Mouse (Mus musculus) midbrain, embryonic 16.5 days (tissue): Measurements from ENCODE around the gene Ggt6. TPM values are rescaled to one million over a fixed set of nuclear protein-coding genes. Genes with fewer than 3 reads are reported as not detected.

Source experiments
- ATAC-seq: fragments of 200-750 bp; cut with Nextera tagmentation; 2 replicates; pipeline ENCODE4 v1.8.0; 2017; ENCODE audit warnings: moderate TSS enrichment
- H3K27ac ChIP-seq: fragments of 300-500 bp; sonication (generic); 2 replicates; pipeline ENCODE4 v1.5.1; 2014; ENCODE audit warnings: mild to moderate bottlenecking, low read length, mixed read lengths
- H3K27me3 ChIP-seq: fragments of 300-500 bp; sonication (generic); 2 replicates; pipeline ENCODE4 v1.6.1; 2014; ENCODE audit warnings: low read depth, low read length, mixed read lengths; ENCODE audit not compliant: control insufficient read depth, insufficient read depth
- H3K36me3 ChIP-seq: fragments of 300-500 bp; sonication (generic); 2 replicates; pipeline ENCODE4 v1.6.1; 2014; ENCODE audit warnings: mild to moderate bottlenecking, low read length, moderate library complexity, mixed read lengths; ENCODE audit not compliant: control insufficient read depth, insufficient read depth
- H3K4me1 ChIP-seq: fragments of 300-500 bp; sonication (generic); 2 replicates; pipeline ENCODE4 v1.6.1; 2014; ENCODE audit warnings: mild to moderate bottlenecking, low read length, mixed read lengths; ENCODE audit not compliant: control insufficient read depth, insufficient read depth
- H3K4me2 ChIP-seq: fragments of 300-500 bp; sonication (generic); 2 replicates; pipeline ENCODE4 v1.6.1; 2014; ENCODE audit warnings: mild to moderate bottlenecking, low read length, mixed read lengths
- H3K4me3 ChIP-seq: fragments of 300-500 bp; sonication (generic); 2 replicates; pipeline ENCODE4 v1.5.1; 2014; ENCODE audit warnings: low read depth, mild to moderate bottlenecking, low read length, moderate library complexity, mixed read lengths
- H3K9ac ChIP-seq: fragments of 300-500 bp; sonication (generic); 2 replicates; pipeline ENCODE4 v1.6.1; 2014; ENCODE audit warnings: low read depth, low read length, mixed read lengths
- H3K9me3 ChIP-seq: fragments of 300-500 bp; sonication (generic); replicated peaks from 2 replicates; pipeline ENCODE4 v1.6.1; 2014; ENCODE audit warnings: mild to moderate bottlenecking, low read length, mixed read lengths; ENCODE audit not compliant: control insufficient read depth, poor library complexity, severe bottlenecking
- WGBS: fragments of 180-500 bp; shearing (Covaris S2); extraction: QIAGEN DNeasy Blood & Tissue Kit; methylation state at CpG from one replicate; pipeline ENCODE4 v1.1.7; 2014; 5-methylcytosine and 5-hydroxymethylcytosine counted together
- polyA plus RNA-seq: library from polyadenylated mRNA; unstranded; fragments of >200 nt; fragmentation: Nextera tagmentation; extraction: Ambion mirVana; gene quantifications from 2 replicates; pipeline ENCODE4 v1.2.1, GENCODE M21; 2015

Ggt6 gene
- polyA plus RNA-seq, 1 experiment from 2014 or later = not detected

DNA sequence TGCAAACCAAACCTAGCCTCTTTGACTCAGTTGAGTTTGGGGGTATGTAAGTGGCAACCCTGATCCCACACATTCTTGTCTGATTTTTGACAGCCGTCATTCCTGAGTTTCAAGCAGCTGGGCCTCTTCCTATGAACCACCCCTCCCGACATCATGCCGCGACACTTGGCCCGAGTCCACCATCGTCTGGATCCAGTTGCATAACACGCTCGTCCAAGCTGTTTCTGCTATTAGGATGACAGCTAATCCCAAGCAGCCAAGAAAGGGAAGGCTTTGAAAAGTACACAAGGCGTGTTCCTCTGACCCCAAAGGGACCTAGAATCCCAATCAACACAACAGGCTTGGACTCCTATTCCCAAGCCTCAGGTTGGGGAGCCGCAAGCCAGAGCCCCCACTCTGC, 38.3 kb upstream of the Ggt6 start:
- Histone ChIP-seq H3K27me3 (no peaks in the 10 kb centered on the region), H3K4me3 (no peak overlapping the region), H3K36me3 (no peaks in the 10 kb centered on the region), H3K9me3 (no peaks in the 10 kb centered on the region), H3K4me1 (no peaks in the 10 kb centered on the region), H3K4me2 (no peak overlapping the region), H3K27ac (no peak overlapping the region), H3K9ac (no peak overlapping the region)
- no peak for ATAC-seq
- WGBS = 78% methylated on average over 10 of the region's 10 CpGs

DNA sequence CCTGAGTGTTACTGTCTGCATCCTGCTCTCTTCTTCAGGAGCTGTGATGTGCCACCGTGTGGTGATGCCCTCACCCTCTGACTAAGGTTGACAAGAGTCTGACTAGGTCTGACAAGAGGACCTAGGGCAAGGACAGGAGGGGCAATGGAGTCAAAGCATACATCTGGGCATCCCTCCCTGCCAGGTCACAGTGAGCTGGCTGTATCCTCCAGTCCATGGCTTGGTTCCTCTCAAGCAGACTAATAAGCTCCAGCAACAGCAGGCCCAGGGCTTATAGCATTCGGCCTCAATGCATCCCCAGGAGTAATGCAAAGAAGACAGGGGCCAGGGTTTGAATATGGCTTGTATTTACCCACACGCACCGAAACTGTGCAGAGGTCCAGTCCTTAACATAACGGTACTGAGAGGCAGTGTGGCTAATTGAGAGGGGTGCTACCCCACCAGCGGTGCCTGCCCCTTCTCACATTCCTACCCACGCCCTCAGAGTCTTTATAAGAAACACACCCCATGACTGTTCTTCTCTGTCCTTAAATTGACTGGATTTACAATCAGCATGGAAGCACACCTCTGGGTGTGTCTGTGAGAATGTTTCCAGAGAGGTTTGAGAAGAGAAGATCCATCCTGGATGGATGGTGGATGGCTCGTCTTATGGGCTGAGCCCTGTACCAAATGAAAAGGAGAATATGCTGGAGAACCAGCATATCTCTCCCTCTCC, 37.4 kb upstream of the Ggt6 start:
- Histone ChIP-seq H3K9me3 (no peaks in the 10 kb centered on the region), H3K4me3 (no peak overlapping the region), H3K27ac (no peak overlapping the region), H3K9ac (no peak overlapping the region), H3K4me2 (no peak overlapping the region), H3K4me1 (no peaks in the 10 kb centered on the region), H3K36me3 (no peaks in the 10 kb centered on the region), H3K27me3 (no peaks in the 10 kb centered on the region)
- 86% methylated on average over 8 of the region's 8 CpGs for WGBS
- no peak for ATAC-seq

DNA sequence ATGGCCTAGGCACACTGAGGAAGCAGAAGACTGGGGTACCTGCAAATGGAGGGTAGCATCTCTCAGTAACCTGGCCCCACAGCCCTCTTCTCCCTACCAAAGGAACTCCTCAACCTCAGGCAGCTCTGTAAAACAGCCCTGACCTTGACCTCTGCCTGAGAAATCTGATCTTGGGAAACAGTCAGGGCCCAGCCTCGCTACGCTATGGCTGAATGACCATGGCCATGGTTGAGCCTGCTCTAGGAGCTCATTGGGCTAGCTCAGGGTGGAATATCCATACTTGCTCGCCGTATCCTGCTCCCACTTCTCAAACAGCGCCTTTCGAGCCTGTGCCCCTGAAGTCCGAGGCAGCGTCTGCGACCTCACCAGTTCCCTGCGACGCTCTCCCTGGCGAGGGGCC, 34.3 kb upstream of the Ggt6 start:
- H3K4me1 ChIP-seq = no peaks in the 10 kb centered on the region
- no peak overlapping the region for H3K4me3 ChIP-seq
- H3K4me2 ChIP-seq = no peak overlapping the region
- H3K36me3 ChIP-seq = no peaks in the 10 kb centered on the region
- 93% methylated on average over 12 of the region's 12 CpGs for WGBS
- no peak for ATAC-seq
- no peak overlapping the region for H3K9ac ChIP-seq
- no peaks in the 10 kb centered on the region for H3K9me3 ChIP-seq
- H3K27me3 ChIP-seq = no peaks in the 10 kb centered on the region
- no peak overlapping the region for H3K27ac ChIP-seq

DNA sequence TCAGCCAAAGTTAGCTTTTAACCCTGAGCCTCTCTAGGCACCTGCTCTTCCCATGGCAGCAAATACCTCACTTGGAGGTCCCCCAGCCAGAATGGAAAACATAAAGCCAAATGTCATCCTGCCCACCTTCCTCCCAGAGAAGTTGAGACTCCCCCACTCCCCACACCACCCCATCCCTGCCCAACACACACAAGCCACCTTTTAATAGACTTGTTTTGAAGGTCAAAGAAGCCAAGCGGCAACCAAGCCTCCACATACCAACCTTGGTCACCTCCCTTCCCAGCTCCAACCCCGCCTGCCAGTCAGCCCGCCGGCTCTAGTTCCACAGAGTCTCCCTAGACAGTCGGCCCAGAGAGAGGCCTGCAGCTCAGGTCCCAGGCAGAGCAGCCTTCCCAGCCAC, 33.3 kb upstream of the Ggt6 start:
- no peak for ATAC-seq
- H3K27ac ChIP-seq = no peak overlapping the region
- H3K4me3 ChIP-seq = no peak overlapping the region
- H3K4me1 ChIP-seq = no peaks in the 10 kb centered on the region
- H3K9me3 ChIP-seq = no peaks in the 10 kb centered on the region
- H3K36me3 ChIP-seq = no peaks in the 10 kb centered on the region
- H3K9ac ChIP-seq = no peak overlapping the region
- H3K4me2 ChIP-seq = no peak overlapping the region
- 89% methylated on average over 5 of the region's 5 CpGs for WGBS
- no peaks in the 10 kb centered on the region for H3K27me3 ChIP-seq

DNA sequence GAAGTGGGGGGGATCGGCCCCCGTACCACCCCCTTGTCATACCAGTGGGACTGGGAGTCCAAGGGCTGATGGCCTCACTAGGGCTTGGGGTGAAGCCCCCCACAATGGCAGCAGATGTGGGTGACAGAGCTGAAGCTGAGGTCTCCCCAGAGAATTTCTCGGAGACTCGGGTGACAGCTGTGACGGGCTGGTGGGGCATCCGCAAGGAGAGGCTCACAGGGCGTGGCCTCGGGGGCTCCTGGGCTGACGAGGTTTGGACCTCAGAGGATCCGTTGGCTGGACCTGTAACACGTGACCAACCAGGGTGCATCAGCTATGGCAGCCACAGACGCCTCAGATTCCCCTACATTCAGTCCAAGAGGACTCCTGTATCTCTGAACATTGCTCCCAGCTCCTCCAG, 32.4 kb upstream of the Ggt6 start:
- no peaks in the 10 kb centered on the region for H3K36me3 ChIP-seq
- no peaks in the 10 kb centered on the region for H3K9me3 ChIP-seq
- no peak for ATAC-seq
- no peak overlapping the region for H3K4me3 ChIP-seq
- H3K27me3 ChIP-seq = no peaks in the 10 kb centered on the region
- 94% methylated on average over 12 of the region's 12 CpGs for WGBS
- H3K4me2 ChIP-seq = no peak overlapping the region
- H3K9ac ChIP-seq = no peak overlapping the region
- no peaks in the 10 kb centered on the region for H3K4me1 ChIP-seq
- H3K27ac ChIP-seq = no peak overlapping the region

DNA sequence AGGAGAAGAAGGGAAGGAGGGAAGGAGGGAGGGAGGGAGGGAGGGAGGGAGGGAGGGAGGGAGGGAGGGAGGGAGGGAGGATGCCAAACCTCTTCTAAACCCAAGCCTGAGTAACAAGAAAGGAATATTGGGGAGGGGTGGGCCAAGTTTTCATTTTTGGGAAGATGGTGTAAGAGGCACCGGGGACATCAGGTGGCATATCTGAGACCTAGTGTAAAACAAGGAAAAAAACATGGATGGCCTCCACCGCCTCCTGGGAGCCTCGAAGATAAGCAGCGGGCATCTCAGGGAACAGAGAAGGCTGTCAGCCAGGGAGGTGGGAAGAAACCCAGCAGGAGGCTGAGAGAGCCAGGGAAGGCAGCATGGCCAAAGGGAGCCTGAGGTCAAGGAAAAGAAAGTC, 29.8 kb upstream of the Ggt6 start:
- H3K4me2 ChIP-seq = no peak overlapping the region
- H3K9me3 ChIP-seq = no peaks in the 10 kb centered on the region
- peaks cover 2% of the 10 kb centered on the region; the same call in 1 of the 2 replicates for H3K4me1 ChIP-seq
- H3K27ac ChIP-seq = no peak overlapping the region
- 69% methylated on average over 4 of the region's 4 CpGs for WGBS
- H3K9ac ChIP-seq = no peak overlapping the region
- H3K4me3 ChIP-seq = no peak overlapping the region
- ATAC-seq = no peak
- no peaks in the 10 kb centered on the region for H3K36me3 ChIP-seq
- no peaks in the 10 kb centered on the region for H3K27me3 ChIP-seq

DNA sequence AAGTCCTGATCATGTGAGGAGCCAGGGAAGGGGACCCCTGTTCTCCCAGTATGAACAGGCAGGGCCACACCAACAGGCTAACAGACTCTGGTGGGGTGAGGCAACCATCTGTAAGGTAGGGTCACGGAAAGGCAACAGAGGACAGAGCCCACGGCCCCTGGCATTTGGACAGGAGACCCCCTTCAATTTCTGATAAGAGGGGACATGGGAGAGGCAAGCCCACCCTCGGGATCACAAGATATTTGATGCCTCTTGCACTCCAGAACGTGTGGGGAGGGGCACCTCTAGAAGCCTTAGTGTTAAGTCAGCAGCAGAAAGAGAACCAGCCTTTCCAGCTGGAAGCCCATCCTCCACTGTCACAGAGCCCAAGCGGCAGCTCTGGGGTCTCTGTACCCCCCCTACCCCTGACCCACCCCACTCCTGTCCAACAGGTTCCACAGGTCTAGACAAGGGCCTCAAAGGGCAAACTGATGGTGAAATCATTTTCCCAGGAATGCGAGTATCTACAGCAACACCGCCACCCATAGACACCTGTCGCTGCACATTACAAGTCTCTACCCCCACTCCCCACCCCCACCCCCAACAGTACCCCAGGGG, 29.1 kb upstream of the Ggt6 start:
- no peaks in the 10 kb centered on the region for H3K36me3 ChIP-seq
- H3K9me3 ChIP-seq = no peaks in the 10 kb centered on the region
- ATAC-seq = no peak
- no peak overlapping the region for H3K27ac ChIP-seq
- WGBS = 62% methylated on average over 8 of the region's 8 CpGs
- no peak overlapping the region for H3K9ac ChIP-seq
- H3K4me2 ChIP-seq = no peak overlapping the region
- H3K27me3 ChIP-seq = no peaks in the 10 kb centered on the region
- peaks cover 6% of the 10 kb centered on the region; the same call in 1 of the 2 replicates for H3K4me1 ChIP-seq
- H3K4me3 ChIP-seq = no peak overlapping the region

DNA sequence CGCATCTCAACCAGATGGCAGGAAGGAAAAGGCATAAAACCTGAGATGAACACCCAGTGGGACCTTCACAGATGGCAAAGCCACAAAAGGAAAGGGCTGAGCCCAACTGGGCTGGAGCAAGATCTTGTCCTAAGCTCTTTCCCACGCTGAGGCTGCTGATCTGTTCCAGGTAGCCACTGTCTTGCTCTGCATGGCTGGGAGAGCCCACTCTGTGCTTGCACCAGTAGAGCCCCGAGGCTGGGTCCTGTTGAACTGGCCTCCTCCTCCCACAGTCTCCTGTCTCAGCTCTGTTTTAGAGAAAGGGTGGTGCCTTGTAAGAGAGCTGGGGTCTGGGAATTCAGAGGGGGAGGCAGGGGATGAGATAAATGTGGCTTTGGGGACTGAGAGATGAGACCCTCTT, 28.2 kb upstream of the Ggt6 start:
- H3K27ac ChIP-seq = no peak overlapping the region
- H3K4me1 ChIP-seq = peaks cover 10% of the 10 kb centered on the region
- no peaks in the 10 kb centered on the region for H3K36me3 ChIP-seq
- peaks cover 2% of the 10 kb centered on the region; the same call in 1 of the 2 replicates for H3K27me3 ChIP-seq
- H3K9ac ChIP-seq = no peak overlapping the region
- H3K4me3 ChIP-seq = no peak overlapping the region
- ATAC-seq = no peak
- no peak overlapping the region for H3K4me2 ChIP-seq
- 15% methylated on average over 3 of the region's 3 CpGs for WGBS
- no peaks in the 10 kb centered on the region for H3K9me3 ChIP-seq

DNA sequence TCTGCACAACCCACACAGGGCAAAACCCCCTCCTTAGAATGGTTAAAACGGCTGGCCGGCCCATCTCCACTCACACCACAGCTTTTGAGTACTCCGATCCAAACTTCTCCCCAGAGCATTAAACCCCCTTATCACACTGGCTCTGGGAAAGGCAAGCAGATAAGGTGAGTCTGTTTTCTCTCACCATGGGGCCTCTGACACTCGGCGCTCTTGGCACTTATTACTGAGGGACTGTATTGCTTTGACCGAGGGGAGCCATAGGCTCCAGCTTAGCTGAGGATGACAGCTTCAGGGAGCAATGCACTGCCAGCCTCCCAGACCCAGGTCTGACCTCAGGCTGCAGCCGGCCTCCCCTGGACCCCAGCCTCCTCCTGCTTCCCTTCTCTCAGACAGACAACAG, 27.8 kb upstream of the Ggt6 start:
- Histone ChIP-seq H3K9ac (no peak overlapping the region), H3K4me2 (no peak overlapping the region), H3K9me3 (no peaks in the 10 kb centered on the region), H3K36me3 (no peaks in the 10 kb centered on the region), H3K4me1 (peaks cover 10% of the 10 kb centered on the region), H3K27ac (no peak overlapping the region), H3K4me3 (no peak overlapping the region), H3K27me3 (peaks cover 5% of the 10 kb centered on the region; the same call in 1 of the 2 replicates)
- WGBS = 23% methylated on average over 7 of the region's 7 CpGs
- ATAC-seq = no peak
